Mouse (Mus musculus) small intestine, adult 2 months (tissue): ENCODE results near the gene Prkg1. TPM values are rescaled to one million over a fixed set of nuclear protein-coding genes. Genes with fewer than 3 reads are reported as not detected.
A peak's percentile ranks its signal among the peaks of the same experiment; 100 is the strongest.

Experiments used
- H3K27ac ChIP-seq: fragments of 200-500 bp; 2 replicates; pipeline ENCODE4 v1.5.1; 2012; ENCODE audit warnings: low read depth, low read length, control low read depth, inconsistent platforms; ENCODE audit not compliant: insufficient read depth
- H3K27me3 ChIP-seq: fragments of 200-500 bp; 2 replicates; pipeline ENCODE4 v1.6.1; 2012; ENCODE audit warnings: mild to moderate bottlenecking, moderate library complexity, low read length, inconsistent platforms; ENCODE audit not compliant: control insufficient read depth, insufficient read depth
- H3K36me3 ChIP-seq: fragments of 200-500 bp; 2 replicates; pipeline ENCODE4 v1.6.1; 2012; ENCODE audit warnings: mild to moderate bottlenecking, low read length, control low read depth, inconsistent platforms; ENCODE audit not compliant: control insufficient read depth, insufficient read depth
- H3K4me1 ChIP-seq: fragments of 200-500 bp; 2 replicates; pipeline ENCODE4 v1.6.1; 2012; ENCODE audit warnings: low read length, inconsistent platforms, mixed read lengths; ENCODE audit not compliant: control insufficient read depth, insufficient read depth, insufficient read length
- H3K4me3 ChIP-seq: fragments of 200-500 bp; 2 replicates; pipeline ENCODE4 v1.5.1; 2012; ENCODE audit warnings: low read depth, mild to moderate bottlenecking, control low read depth, inconsistent platforms, low read length, moderate library complexity
- CTCF ChIP-seq: fragments of 200-500 bp; IDR thresholded peaks from 2 replicates; pipeline ENCODE4 v1.5.1; 2012; ENCODE audit warnings: low read depth, mild to moderate bottlenecking, control low read depth, inconsistent platforms, low read length, moderate library complexity, mixed read lengths; ENCODE audit not compliant: insufficient replicate concordance, insufficient read length; ENCODE audit errors: extremely low read depth
- POLR2A ChIP-seq: fragments of 200-500 bp; IDR thresholded peaks from 2 replicates; pipeline ENCODE4 v1.6.1; 2012; ENCODE audit warnings: low read depth, mild to moderate bottlenecking, control low read depth, inconsistent platforms, low read length, moderate library complexity
- WGBS: fragments of 180-500 bp; shearing (Covaris S2); methylation state at CpG from one replicate; pipeline ENCODE4 v1.1.7; 2018; 5-methylcytosine and 5-hydroxymethylcytosine counted together
- polyA plus RNA-seq: library from polyadenylated mRNA; depleted of rRNA; stranded (reverse); fragments of >200 nt; gene quantifications from 2 replicates; pipeline ENCODE4 v1.2.3, GENCODE M21; 2012

Prkg1 gene
- polyA plus RNA-seq, 1 experiment: 1.0 TPM

- TF ChIP-seq POLR2A: no peak
- no peak for TF ChIP-seq CTCF
- no peaks in the 10 kb centered on the region for H3K36me3 ChIP-seq
- no peak overlapping the region for H3K27ac ChIP-seq
- WGBS: 80% methylated on average over 1 of the region's 1 CpGs
- no peaks in the 10 kb centered on the region for H3K4me1 ChIP-seq
- no peak overlapping the region for H3K4me3 ChIP-seq
- H3K27me3 ChIP-seq: no peaks in the 10 kb centered on the region
Observed at GRCm38 (mm10) chr19:31780222-31780621, 15.4 kb upstream of the Prkg1 start.

- WGBS: 68% methylated on average over 4 of the region's 4 CpGs
Observed at GRCm38 (mm10) chr19:31779021-31779420, 14.2 kb upstream of the Prkg1 start.

GRCm38 (mm10) chr19:31767004-31767403 is 2.2 kb upstream of the Prkg1 start:
- peaks cover 8% of the 10 kb centered on the region; the same call in 1 of the 2 replicates for H3K4me1 ChIP-seq
- TF ChIP-seq CTCF (no peak), POLR2A (no peak)
- peaks cover 29% of the 10 kb centered on the region for H3K27me3 ChIP-seq
- no peaks in the 10 kb centered on the region for H3K36me3 ChIP-seq
- no peak overlapping the region for H3K4me3 ChIP-seq
- WGBS: 8% methylated on average over 3 of the region's 3 CpGs
- H3K27ac ChIP-seq: no peak overlapping the region

More at GRCm38 (mm10) chr19:31779021-31779420, 14.2 kb upstream of the Prkg1 start:
- no peak overlapping the region for H3K4me3 ChIP-seq
- no peaks in the 10 kb centered on the region for H3K36me3 ChIP-seq
- H3K27ac ChIP-seq: no peak overlapping the region
- H3K4me1 ChIP-seq: no peaks in the 10 kb centered on the region
- TF ChIP-seq POLR2A: no peak
- H3K27me3 ChIP-seq: no peaks in the 10 kb centered on the region

- Histone ChIP-seq H3K4me1 (peaks cover 8% of the 10 kb centered on the region; the same call in 1 of the 2 replicates), H3K36me3 (no peaks in the 10 kb centered on the region), H3K4me3 (no peak overlapping the region), H3K27ac (no peak overlapping the region), H3K27me3 (peaks cover 29% of the 10 kb centered on the region)
- WGBS: 41% methylated on average over 4 of the region's 4 CpGs
- no peak for TF ChIP-seq CTCF
- no peak for TF ChIP-seq POLR2A
Observed at GRCm38 (mm10) chr19:31765451-31765850, 618 bp upstream of the Prkg1 start.

GRCm38 (mm10) chr19:31763951-31764800 is 657 bp downstream of the Prkg1 start:
- H3K4me1 ChIP-seq: peaks cover 8% of the 10 kb centered on the region; the same call in 1 of the 2 replicates
- H3K36me3 ChIP-seq: no peaks in the 10 kb centered on the region
- peak overlapping the region; percentile 71 for H3K4me3 ChIP-seq
- H3K27me3 ChIP-seq: peaks cover 29% of the 10 kb centered on the region
- H3K27ac ChIP-seq: peak overlapping the region; percentile 55; the same call in 1 of the 2 replicates
- TF ChIP-seq CTCF (no peak), POLR2A (no peak)
- 1% methylated on average over 56 of the region's 56 CpGs for WGBS

- H3K27me3 ChIP-seq: peaks cover 29% of the 10 kb centered on the region
- H3K36me3 ChIP-seq: no peaks in the 10 kb centered on the region
- WGBS: 19% methylated on average over 20 of the region's 20 CpGs
- H3K27ac ChIP-seq: no peak overlapping the region
- no peak for TF ChIP-seq CTCF
- TF ChIP-seq POLR2A: no peak
- H3K4me3 ChIP-seq: peak overlapping the region; percentile 71
- H3K4me1 ChIP-seq: peaks cover 8% of the 10 kb centered on the region; the same call in 1 of the 2 replicates
Observed at GRCm38 (mm10) chr19:31763246-31763821, 1.5 kb downstream of the Prkg1 start.
